Mouse (Mus musculus) megakaryocyte-erythroid progenitor cell, adult 5-6 weeks (primary cell): ENCODE results near the gene Hdac9. TPM values are rescaled to one million over a fixed set of nuclear protein-coding genes. Genes with fewer than 3 reads are reported as not detected.

Experiments
- ATAC-seq: replicated peaks from 2 replicates; pipeline ENCODE4 v1.8.0; 2016; ENCODE audit warnings: mild to moderate bottlenecking, inconsistent platforms; ENCODE audit not compliant: severe bottlenecking, poor library complexity, low FRiP score, low TSS enrichment
- total RNA-seq, 2 experiments: library from RNA; stranded (forward) in 1 of 2; stranded (reverse) in 1 of 2; fragments of 200-1000, 215-1000 nt in 1 of 2; fragments of >200 nt in 1 of 2; fragmentation: Nextera tagmentation in 1 of 2; gene quantifications; 2 replicates each; pipeline ENCODE4 v1.2.3; 2014 to 2017

Gene Hdac9
- total RNA-seq, 2 experiments from 2014 or later = 0.46 to 2.1 TPM

DNA sequence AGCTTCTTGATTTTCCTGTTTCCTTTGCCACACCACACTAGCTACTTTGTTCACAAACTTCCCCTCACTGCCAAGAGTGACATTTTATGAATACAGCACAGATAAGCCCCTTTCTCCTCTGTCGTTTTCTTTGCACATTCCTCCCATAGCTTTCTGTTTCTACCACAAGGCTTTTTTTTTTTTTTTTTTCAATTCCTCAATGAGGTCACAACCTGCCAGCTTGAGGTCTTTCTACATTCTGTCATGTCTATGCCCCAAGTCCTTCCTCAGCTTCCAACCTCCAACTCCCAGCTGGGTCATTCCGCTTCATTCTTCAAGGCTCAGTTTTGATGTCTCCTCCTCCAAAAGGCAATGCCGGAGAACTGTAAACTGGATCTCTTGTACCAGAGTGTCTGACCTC is 611.4 kb downstream of the Hdac9 start:
- ATAC-seq = no peak

DNA sequence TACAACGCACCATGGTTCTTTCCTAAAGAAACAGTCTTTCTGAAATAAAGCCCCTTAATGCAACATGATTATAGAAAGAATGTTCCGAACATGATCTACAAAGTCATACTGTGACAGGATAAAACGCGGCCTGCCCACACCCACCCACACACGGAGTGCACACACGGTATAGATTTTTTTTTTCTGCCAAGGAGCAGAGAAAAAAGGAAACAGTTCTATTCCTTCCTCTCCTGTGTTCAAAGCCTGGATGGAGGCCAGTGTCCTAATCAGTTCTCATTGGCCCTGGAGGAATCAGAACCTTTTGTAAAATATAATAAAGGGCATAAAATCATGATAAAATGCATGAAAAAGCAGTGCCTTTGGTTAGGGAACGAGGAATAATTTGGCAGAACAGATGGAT is 624.5 kb downstream of the Hdac9 start:
- ATAC-seq = no peak

DNA sequence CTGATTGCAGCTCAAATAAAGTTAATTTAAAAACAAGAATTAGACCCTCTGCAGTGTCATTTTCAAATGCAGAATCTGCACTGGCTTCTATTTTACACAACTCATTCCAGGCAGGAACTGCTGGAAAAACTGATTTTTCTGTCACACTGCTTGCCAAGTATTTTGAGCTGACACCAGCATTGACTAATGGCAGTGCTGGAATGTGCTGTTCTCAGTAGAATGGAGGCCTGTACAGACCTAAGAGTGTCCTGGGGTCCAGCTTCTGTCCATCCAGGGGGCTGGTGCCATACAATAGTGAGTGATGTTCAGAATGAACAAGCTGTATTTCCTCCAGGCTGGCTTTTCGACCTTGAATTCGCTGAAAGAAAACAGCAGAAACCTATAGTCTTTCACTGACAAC is 629.7 kb downstream of the Hdac9 start:
- ATAC-seq = no peak

DNA sequence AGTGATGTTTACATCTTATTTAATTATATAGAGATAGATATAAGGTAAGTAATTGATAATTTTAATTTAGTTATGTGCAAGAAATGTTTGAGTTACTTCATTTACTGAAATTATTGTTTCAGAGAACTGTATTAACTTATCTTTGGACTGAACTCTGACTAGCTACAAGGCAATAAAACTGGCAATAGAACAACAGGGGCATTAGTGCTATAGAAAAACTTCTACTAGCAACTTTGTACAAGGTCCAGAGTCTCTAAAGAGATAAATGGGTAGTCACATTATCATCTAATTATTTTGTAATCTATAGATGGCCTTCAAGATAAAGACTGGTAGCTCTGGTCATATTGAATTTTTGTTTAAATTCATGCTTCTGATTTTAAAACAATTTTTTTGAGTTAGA is 632.0 kb downstream of the Hdac9 start:
- no peak for ATAC-seq

DNA sequence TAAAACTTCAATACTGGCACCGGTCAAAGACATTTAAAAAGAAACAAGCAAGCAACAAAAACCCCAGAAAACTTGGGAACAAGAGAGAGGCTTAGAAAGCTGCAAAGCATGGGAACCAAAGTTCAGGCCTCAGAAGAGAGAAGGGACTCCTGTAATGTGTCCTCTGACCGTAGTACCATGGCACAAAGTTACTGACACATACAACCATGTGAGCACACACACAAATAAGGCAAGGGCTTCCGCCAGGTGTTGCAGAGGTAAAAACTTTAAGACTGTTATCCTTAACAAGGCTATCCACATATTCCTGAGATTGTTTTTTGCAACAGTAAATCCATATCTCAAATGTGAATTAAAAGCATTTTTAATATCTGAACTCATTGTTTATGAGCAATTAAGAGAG is 632.5 kb downstream of the Hdac9 start:
- no peak for ATAC-seq

DNA sequence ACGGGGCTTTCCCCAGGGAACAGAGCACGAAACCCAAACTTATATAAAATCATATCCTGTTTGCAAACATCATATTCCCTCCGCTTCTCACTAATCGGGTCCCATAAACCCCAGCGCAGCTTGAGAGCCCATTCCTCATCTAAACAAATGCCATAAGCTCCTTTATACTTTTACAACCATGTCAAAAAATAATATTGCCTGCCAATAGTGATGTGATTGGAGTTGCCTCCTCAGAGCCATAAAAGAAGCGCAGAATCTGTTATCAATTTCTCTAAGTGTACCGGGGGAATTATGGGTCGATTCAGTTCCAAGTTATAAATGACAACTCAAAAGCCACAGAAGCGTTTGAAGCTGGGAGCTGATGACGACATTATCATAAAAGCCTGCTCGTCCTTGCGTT is 638.1 kb downstream of the Hdac9 start:
- no peak for ATAC-seq

DNA sequence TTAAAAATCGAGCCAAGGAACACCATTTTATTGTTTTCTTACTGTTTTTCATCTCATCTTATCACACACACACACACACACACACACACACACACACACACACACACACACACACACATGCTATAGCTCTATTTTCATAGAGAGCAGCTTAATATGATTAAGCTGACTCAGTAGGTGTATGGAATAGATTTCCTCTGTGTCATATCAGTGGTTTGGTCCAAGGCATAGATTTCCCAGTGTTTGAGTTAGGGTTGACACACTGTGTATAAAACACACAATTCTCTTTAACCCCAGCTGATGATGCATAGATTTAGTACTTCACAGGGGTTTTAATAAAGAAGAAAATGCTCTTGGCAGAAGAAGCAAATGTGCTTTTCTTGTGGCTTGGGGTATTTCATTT is 643.1 kb downstream of the Hdac9 start:
- ATAC-seq = no peak

DNA sequence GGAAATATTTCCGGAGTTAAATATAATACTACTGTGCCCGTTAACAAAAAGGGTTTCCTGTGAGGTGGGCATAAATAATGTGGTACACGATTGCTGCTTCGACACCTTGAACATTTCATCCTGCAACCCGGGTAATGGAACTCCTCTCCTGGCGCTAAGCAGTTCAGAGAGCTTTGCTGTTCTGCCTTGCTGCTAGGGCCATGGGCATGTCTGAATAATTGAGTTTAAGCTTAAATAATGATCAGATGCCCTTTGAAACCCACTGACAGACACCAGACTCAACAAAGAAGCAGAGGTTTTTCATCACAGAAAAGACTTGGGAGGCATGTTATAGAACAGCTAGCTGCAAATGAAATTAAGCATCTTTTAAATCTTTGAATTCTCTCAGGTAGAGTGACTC is 646.8 kb downstream of the Hdac9 start:
- ATAC-seq = no peak

DNA sequence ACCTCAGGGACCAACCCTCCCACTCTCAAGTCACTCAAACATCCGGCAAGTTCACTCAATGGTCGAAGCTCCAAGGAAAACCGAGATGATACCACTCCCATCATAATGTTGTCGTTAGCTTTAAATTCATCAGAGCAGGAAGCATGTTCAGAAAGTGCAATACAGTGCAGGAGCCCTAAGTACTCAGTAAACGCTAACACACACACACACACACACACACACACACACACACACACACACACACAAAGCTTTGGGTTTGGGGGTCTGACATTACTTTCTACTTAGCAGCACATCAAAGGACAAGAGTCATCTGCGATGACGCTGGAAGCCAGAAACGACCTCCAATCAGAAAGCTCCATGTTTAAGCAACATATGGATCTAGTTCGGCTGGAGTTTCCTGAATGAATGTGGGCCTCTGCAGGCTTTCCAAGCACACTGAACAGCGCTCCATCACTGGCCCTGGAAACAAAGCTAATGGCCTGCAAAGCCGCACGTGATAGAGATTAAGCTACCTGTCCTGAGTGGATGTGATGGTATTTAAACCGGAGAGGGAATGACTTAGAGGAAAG is 647.3 kb downstream of the Hdac9 start:
- ATAC-seq = no peak

DNA sequence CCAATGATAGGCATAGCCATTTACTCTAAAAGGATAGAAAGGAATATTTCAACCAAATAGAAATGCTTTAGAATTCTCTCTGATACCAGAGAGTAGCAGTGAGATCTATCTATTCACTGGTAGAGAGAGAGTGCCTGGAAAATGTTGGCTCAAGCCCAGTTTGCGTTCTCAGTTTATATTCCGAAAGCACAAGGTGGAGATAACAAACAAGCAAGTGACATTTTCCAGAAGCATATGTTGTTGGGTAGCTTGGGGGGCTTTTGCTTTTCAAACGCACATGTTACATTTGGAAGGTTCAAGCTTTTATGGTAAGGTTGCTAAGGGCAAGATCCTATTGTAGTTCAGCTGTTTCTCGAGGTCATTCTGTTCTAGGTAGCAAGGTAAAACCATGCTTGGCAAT is 657.2 kb downstream of the Hdac9 start:
- ATAC-seq = no peak

DNA sequence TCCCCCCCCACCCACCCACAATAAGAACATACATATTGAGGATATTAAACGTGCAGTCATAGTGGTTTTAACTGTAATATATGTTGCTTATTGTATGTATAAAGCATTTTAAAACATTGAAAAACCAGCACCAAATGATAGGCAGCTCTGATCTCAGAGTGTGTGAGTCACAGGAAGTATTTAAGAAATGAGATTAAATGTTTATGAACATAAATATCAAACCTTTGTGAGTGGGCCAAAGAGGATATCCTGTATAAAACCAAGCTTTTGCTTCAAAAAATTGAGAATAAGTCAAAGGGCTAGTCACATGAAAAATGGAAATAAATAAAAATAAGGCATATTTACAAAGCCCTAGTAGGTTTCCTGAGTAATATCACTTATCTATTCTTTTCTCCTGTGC is 667.7 kb downstream of the Hdac9 start:
- no peak for ATAC-seq

DNA sequence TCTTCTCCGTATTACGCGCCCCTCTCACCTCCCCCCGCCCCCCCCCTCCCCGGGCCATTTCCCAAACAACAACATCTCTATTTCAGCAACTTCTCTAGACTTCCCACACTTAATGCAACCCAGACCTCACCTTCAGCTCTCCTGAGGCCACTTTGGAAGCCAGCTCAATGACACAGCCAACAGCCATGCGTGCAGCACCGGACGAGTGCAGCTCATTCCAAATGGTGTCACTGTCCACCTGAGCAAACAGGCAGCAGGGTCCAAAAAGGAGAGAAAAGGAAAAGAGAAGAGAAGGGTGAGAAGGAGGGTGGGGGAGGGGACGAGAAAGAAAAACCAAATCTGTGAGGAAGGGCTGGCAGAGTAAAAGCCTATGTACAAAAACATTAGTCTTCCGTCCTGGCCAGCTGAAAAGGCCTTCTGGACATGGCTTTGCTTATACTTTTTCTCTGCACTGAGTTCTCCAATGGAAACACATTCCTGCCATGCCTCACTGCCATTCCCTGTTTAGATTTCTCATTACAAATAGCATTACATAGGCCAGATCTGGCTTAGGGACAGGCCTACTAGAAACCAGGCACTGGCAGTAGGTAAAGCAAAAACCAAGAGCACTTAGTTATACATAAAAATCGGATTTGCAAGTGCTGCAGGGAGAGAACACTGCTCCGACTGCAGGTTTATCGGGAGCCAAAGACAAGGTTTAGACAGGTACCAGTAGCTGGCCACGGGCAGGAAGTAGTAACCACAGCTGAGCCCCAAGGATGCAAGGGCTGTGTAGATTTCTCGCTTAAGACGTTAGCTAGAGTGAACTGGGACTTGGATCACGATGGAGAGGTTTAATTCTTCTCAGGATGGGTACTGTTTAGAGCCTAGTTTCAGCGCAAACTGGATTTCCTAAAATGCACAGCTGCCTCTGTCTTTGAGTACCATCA is 668.4 kb downstream of the Hdac9 start:
- ATAC-seq = no peak

DNA sequence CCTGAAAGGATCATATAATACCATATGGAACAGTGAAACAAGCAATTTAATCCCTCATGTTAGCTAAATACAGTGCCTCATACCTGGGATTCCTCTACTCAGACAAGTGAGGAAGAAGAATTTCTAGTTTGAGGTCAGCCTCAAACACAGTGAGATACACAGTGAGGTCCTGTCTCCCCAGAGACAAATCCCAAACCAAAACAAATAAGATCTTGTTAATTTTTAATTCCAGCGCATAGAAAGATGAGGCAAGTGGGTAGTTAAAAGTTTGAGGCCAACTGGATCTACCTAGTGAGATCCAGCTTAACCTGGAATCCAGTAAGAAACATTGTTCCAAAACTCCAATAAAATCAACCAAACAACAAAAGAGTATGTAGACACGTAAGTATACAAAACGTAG is 678.1 kb downstream of the Hdac9 start:
- ATAC-seq = no peak

DNA sequence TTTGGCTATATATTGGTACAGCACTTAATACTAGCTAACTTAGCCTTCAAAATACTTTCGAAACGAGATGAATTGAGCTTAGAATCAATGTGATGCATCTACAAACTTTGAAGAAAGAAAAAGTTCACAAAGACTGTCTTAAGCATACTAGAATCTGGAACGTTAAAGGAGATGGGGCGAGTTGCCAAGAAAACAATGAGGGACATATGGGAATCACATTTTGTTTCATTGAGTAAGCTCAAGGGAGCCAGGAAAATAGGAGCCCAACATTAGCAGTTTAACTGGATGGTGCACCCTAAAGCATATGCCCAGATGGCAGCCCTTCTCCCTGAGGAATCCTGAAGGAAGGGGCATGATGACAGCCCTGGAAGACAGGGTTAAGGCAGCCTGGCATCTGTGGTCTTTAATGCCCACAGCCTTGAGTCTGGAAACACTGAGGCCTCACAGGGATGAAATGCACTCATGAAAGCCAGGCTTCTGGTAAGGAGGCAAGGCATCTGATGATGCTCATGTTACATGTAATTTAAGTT is 685.2 kb downstream of the Hdac9 start:
- ATAC-seq = no peak

DNA sequence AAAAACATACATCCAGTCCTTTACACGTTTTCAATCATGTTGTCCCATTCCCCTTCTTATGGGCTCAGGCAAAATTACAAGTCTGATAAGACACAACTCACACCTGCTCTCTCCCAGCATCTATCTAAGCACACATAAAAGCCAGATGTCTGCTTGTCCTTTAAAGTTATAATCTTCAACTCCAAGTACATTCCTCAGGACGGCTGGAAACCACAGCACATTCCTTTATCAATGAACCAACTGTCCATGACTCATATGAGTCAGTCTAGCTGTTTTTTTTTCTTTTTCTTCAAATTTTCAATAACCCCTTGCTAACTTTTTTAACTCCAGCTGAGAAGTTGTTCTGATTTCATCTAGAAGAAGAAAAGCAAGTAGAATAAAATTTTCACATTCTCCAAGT is 692.4 kb downstream of the Hdac9 start:
- no peak for ATAC-seq

DNA sequence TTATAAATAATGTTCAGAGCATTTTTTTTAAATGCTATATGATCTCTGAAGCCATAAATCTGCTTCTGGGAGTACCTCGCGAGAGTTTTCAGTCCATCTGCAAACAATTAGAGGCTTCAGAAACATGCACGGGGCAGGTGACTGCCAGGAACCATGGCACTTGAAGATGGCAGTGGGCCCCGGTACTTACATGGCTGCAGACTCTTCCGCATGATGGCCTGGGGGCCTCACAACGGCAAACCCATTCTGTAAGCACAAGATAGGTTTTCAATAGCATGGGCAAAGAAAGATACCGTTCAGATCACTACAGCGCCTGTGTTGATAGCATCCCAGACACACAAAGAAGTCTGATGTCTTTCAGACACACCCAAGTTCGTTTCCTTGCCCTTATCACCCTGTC is 695.9 kb downstream of the Hdac9 start:
- ATAC-seq = peak; percentile 55

DNA sequence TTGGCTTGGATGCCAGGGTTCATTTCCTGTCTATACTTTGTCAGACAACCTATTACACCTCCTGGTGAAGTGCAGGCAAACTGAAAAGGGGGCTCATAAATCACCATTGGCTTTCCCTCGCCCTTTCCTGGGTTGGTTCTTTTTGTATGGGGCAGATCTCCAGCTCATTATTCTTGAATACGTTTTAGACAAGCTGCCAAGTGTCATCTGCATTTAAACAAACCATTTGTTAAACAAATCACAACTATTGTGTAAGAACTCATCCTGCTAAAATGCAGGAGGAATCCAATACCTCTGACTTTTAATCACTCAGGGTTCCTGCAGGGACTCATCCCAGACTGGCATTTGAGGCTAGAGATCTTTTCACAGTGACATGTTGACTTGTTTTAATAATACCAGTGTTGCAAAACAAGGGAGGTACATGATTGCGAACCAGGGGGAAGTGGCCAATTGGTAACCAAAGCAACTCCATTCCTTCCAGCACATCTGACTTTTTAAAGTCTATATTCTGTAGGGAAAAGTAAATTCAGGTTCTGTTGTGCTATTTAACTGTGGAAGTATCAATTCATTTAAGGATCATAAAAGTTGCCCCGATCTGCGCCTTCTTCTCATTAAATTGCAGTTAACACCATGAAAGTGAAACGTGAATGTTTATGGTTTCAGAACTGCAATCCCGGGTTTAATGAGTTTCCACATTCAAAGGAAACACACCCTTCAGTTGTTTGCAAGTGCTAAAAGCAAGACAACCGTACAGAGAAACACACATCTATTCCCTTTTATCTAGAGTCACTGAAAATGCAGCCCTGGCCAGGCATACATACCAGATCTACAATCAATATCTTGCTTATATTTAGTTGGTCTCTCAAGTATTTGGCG is 696.6 kb downstream of the Hdac9 start:
- no peak for ATAC-seq

DNA sequence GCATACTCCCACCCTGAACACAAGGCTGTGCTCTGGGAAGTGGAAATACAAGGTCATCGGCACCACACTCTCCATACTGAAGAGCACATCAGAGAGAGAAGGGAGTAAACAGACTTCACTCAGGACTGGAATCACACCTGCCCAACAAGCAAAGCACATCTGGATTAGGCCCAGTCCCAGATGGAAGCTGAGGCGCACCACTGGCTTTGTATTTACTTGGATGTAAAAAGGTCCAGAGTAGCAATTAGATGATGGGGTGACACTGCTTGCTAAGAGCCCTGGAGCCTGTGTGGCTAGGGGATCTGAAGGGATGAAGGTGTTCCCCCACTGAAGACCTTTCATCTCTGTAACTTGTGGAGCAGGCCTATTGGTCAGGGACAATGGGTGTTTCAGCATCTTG is 698.3 kb downstream of the Hdac9 start:
- no peak for ATAC-seq

DNA sequence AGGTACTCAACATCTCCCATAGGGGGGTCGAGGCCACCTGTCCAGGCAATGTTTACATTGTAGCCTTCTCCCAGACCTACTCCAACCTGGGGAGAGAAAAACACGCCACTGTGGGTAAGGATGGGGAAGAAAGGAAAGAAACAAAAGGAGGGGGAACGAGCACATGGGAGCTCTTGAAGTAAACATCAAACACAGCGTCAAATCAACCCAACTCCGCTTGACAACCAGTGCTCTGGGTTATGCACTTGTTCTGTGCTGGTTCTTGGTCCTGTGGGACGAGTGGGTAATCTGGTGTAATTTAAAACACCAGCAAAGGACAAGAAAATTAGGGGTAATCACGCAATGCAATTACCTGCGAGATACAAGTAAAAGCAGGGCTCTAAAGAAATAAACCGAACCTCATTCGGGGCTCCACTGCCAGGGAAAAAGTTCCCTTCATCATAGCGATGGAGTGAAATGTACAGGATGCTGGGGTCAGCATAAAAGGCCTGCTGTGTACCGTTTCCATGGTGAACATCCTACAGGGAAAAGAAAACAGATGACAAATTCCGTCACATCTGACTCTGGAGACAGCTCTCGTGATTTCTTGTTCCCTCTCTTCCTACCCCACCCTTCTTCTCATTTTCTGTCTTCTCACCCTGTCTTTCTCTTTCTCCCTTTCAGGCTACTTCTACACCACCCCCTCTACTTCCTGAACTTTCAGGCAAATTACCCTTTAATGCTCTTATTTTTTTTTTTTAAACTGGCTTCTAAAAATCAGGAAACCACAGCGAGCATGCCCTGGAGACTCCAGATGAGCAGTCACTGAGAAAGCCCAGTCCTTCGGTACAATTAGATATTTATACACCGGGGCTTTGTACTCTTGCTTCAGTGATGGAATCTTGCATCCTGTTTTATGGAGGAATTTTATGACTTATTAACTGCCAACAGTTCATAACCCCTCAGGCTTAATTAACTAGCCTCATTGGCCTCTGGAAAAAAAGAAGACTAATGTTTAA is 701.6 kb downstream of the Hdac9 start:
- no peak for ATAC-seq
